Mouse (Mus musculus): ENCODE measurements around the gene Zbtb20.

DNA sequence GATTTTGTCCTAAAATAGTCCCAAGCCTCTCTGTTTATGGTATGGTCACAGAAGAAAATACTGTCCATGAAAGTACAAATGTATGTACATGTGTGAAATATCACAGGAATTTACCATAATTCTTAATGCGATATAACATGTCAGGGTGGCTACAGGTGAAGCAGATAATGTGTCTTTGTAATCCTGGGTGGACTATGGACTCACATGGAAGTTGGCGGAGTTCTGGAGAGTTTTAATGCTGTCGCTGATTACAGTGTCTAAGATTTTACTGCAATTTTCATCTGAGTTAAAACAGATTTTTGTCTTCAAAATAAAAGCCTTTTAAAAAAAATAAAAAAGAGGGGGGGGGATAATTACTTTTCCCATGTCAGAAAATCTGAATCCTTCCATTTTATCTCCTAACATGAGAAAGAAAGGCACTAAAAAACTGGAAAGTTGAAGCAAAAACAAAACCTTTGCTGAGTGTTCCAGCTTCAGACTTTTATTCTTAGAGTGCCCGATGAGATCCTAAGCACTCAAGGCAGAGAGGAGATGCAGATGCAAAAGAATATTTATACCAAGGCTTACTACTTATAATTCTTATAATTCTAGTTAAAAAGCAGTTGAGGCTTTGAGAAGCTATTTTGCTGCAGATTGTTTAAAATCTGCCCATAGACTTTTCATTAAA, 509.4 kb downstream of the Zbtb20 start:
- TF ChIP-seq CTCF (IDR thresholded peaks at IDR 0.05; ENCODE audit: extremely low read depth, insufficient read length, insufficient replicate concordance, low read depth, low read length) (no peak), POLR2A (IDR thresholded peaks at IDR 0.05; ENCODE audit: low read depth, low read length) (no peak)

Measured in small intestine, adult 2 months (tissue).